Mouse (Mus musculus): ENCODE measurements at regions not wholly inside any gene's neighbourhood (a gene's known extent, or its start where the extent isn't known, plus 50 kb on each side); places are given as distances from the start of the nearest gene placed in this dataset.

- no peak for TF ChIP-seq GATA1 (IDR thresholded peaks at IDR 0.05; ENCODE audit: borderline replicate concordance, low read length)
- no peak for TF ChIP-seq TAL1 (conservative IDR thresholded peaks at IDR 0.05; ENCODE audit: low read depth, low read length)
- TF ChIP-seq CTCF (IDR thresholded peaks at IDR 0.05; ENCODE audit: low read depth, low read length), result no peak
- TF ChIP-seq GATA2 (IDR thresholded peaks at IDR 0.05; ENCODE audit: borderline replicate concordance, low read depth, low read length), result no peak
- ATAC-seq (ENCODE audit: extremely low read depth, insufficient number of reproducible peaks, low FRiP score, poor library complexity, severe bottlenecking), result no peak
- no peaks in the 10 kb centered on the region for H3K4me1 ChIP-seq (ENCODE audit: insufficient read depth, low read depth, low read length)
- DNase-seq (ENCODE audit: low spot score), result no peak
- no peaks in the 10 kb centered on the region for H3K9me3 ChIP-seq (replicated peaks)
- no peaks in the 10 kb centered on the region for H3K36me3 ChIP-seq (replicated peaks)
- no peak overlapping the region for H3K4me3 ChIP-seq (ENCODE audit: low read depth, low read length)
- no peaks in the 10 kb centered on the region; the same call in 1 of the 2 replicates for H3K27me3 ChIP-seq (ENCODE audit: insufficient read depth, low read length)
Observed at GRCm38 (mm10) chr3:140785700-140786099, 426.5 kb downstream of the Pdha2 start.

GRCm38 (mm10) chr3:140760051-140760450 is 452.1 kb downstream of the Pdha2 start:
- TF ChIP-seq POLR2AphosphoS5 (IDR thresholded peaks at IDR 0.05; ENCODE audit: insufficient replicate concordance, low read depth, low read length) (no peak), GATA1 (IDR thresholded peaks at IDR 0.05; ENCODE audit: borderline replicate concordance, low read length) (no peak), GATA2 (IDR thresholded peaks at IDR 0.05; ENCODE audit: borderline replicate concordance, low read depth, low read length) (no peak), CTCF (IDR thresholded peaks at IDR 0.05; ENCODE audit: low read depth, low read length) (no peak), TAL1 (conservative IDR thresholded peaks at IDR 0.05; ENCODE audit: low read depth, low read length) (no peak)
- Histone ChIP-seq H3K4me3 (ENCODE audit: low read depth, low read length) (no peak overlapping the region), H3K27me3 (ENCODE audit: insufficient read depth, low read length) (no peaks in the 10 kb centered on the region), H3K9me3 (replicated peaks) (no peaks in the 10 kb centered on the region), H3K4me1 (ENCODE audit: insufficient read depth, low read depth, low read length) (no peaks in the 10 kb centered on the region), H3K36me3 (replicated peaks) (no peaks in the 10 kb centered on the region)
- DNase-seq (ENCODE audit: low spot score) (no peak), ATAC-seq (ENCODE audit: extremely low read depth, insufficient number of reproducible peaks, low FRiP score, poor library complexity, severe bottlenecking) (no peak)

- Histone ChIP-seq H3K4me3 (ENCODE audit: low read depth, low read length) (no peak overlapping the region), H3K9me3 (replicated peaks) (no peaks in the 10 kb centered on the region), H3K36me3 (replicated peaks) (no peaks in the 10 kb centered on the region), H3K4me1 (ENCODE audit: insufficient read depth, low read depth, low read length) (no peaks in the 10 kb centered on the region), H3K27me3 (ENCODE audit: insufficient read depth, low read length) (no peaks in the 10 kb centered on the region)
- DNase-seq (ENCODE audit: low spot score) (no peak), ATAC-seq (ENCODE audit: extremely low read depth, insufficient number of reproducible peaks, low FRiP score, poor library complexity, severe bottlenecking) (no peak)
- TF ChIP-seq POLR2AphosphoS5 (IDR thresholded peaks at IDR 0.05; ENCODE audit: insufficient replicate concordance, low read depth, low read length) (no peak), GATA1 (IDR thresholded peaks at IDR 0.05; ENCODE audit: borderline replicate concordance, low read length) (no peak), CTCF (IDR thresholded peaks at IDR 0.05; ENCODE audit: low read depth, low read length) (no peak), GATA2 (IDR thresholded peaks at IDR 0.05; ENCODE audit: borderline replicate concordance, low read depth, low read length) (no peak), TAL1 (conservative IDR thresholded peaks at IDR 0.05; ENCODE audit: low read depth, low read length) (no peak)
Observed at GRCm38 (mm10) chr3:140744501-140744900, 467.7 kb downstream of the Pdha2 start.

GRCm38 (mm10) chr3:140740430-140740829 is 471.7 kb downstream of the Pdha2 start:
- H3K36me3 ChIP-seq (replicated peaks), result no peaks in the 10 kb centered on the region
- no peak for TF ChIP-seq GATA2 (IDR thresholded peaks at IDR 0.05; ENCODE audit: borderline replicate concordance, low read depth, low read length)
- no peaks in the 10 kb centered on the region for H3K9me3 ChIP-seq (replicated peaks)
- DNase-seq (ENCODE audit: low spot score) (no peak), ATAC-seq (ENCODE audit: extremely low read depth, insufficient number of reproducible peaks, low FRiP score, poor library complexity, severe bottlenecking) (no peak)
- H3K4me1 ChIP-seq (ENCODE audit: insufficient read depth, low read depth, low read length), result no peaks in the 10 kb centered on the region
- no peak overlapping the region for H3K4me3 ChIP-seq (ENCODE audit: low read depth, low read length)
- H3K27me3 ChIP-seq (ENCODE audit: insufficient read depth, low read length), result no peaks in the 10 kb centered on the region

GRCm38 (mm10) chr3:140738654-140739369 is 473.3 kb downstream of the Pdha2 start:
- Histone ChIP-seq H3K9me3 (replicated peaks) (no peaks in the 10 kb centered on the region), H3K27me3 (ENCODE audit: insufficient read depth, low read length) (no peaks in the 10 kb centered on the region), H3K4me1 (ENCODE audit: insufficient read depth, low read depth, low read length) (no peaks in the 10 kb centered on the region), H3K4me3 (ENCODE audit: low read depth, low read length) (no peak overlapping the region), H3K36me3 (replicated peaks) (no peaks in the 10 kb centered on the region)
- no peak for TF ChIP-seq TAL1 (conservative IDR thresholded peaks at IDR 0.05; ENCODE audit: low read depth, low read length)
- TF ChIP-seq GATA1 (IDR thresholded peaks at IDR 0.05; ENCODE audit: borderline replicate concordance, low read length), result no peak
- TF ChIP-seq CTCF (IDR thresholded peaks at IDR 0.05; ENCODE audit: low read depth, low read length), result no peak
- TF ChIP-seq POLR2AphosphoS5 (IDR thresholded peaks at IDR 0.05; ENCODE audit: insufficient replicate concordance, low read depth, low read length), result no peak
- TF ChIP-seq GATA2 (IDR thresholded peaks at IDR 0.05; ENCODE audit: borderline replicate concordance, low read depth, low read length), result no peak
- DNase-seq (ENCODE audit: low spot score) (no peak), ATAC-seq (ENCODE audit: extremely low read depth, insufficient number of reproducible peaks, low FRiP score, poor library complexity, severe bottlenecking) (no peak)

- ATAC-seq (ENCODE audit: extremely low read depth, insufficient number of reproducible peaks, low FRiP score, poor library complexity, severe bottlenecking) (no peak), DNase-seq (ENCODE audit: low spot score) (no peak)
- Histone ChIP-seq H3K4me1 (ENCODE audit: insufficient read depth, low read depth, low read length) (no peaks in the 10 kb centered on the region), H3K27me3 (ENCODE audit: insufficient read depth, low read length) (no peaks in the 10 kb centered on the region), H3K36me3 (replicated peaks) (no peaks in the 10 kb centered on the region), H3K4me3 (ENCODE audit: low read depth, low read length) (no peak overlapping the region), H3K9me3 (replicated peaks) (no peaks in the 10 kb centered on the region)
- TF ChIP-seq TAL1 (conservative IDR thresholded peaks at IDR 0.05; ENCODE audit: low read depth, low read length), result no peak
- TF ChIP-seq POLR2AphosphoS5 (IDR thresholded peaks at IDR 0.05; ENCODE audit: insufficient replicate concordance, low read depth, low read length), result no peak
- no peak for TF ChIP-seq GATA2 (IDR thresholded peaks at IDR 0.05; ENCODE audit: borderline replicate concordance, low read depth, low read length)
- TF ChIP-seq CTCF (IDR thresholded peaks at IDR 0.05; ENCODE audit: low read depth, low read length), result no peak
- TF ChIP-seq GATA1 (IDR thresholded peaks at IDR 0.05; ENCODE audit: borderline replicate concordance, low read length), result no peak
Observed at GRCm38 (mm10) chr3:140716896-140717295, 495.3 kb downstream of the Pdha2 start.

Data from G1E (cell line).